Mouse (Mus musculus) frontal cortex, postnatal 25 days (tissue): ENCODE measurements around the gene Olfr181.

Source experiments
- DNase-seq, 2 experiments: peaks; one replicate each; pipeline ENCODE4 v3.0.0; 2022; ENCODE audit warnings: low spot score in 2 of 2

Gene Olfr181

DNA sequence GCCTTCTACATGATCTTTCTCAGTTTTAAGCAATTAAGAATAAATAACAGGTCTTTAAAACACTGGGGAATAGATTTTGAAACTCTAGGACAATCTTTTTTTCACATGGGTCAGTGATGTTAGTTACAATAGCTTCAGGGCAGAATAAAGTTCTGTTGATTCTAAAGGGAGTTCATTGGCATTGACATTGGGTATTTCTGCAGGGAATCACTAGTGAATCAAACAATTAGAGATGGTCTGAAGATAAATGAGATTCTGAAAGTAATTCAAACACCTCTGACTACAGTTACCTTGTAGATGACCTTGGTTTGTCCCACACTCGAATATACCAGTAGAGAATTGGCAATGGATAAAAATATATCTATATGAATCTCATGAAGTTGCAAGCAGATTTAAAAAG lies at the start of gene Olfr181:
Gene Olfr181 (minus strand): TSS at position 101 of the 400 bp plus-strand sequence.
- no peak for DNase-seq

DNA sequence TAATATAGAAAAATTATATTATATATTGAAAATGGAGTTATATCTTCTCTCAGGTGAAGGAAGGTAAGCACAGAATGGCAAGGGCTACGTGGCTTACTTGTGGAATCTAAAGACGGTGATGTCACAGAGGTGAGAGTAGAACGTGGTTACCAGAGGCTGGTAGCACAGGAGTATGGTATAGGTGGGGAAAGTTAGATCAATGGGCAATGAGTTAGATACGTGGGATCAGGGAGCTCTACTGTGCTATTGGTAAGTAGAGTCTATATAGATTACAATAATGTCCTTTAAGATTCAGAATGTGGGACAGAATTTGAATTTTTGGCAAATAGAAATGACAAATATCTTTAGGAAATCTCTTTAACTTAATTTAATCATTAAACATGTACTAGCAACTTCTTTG lies 737 bp upstream of the Olfr181 start, which contains the start of gene Olfr180:
Gene Olfr180 (minus strand): TSS at position 101 of the 400 bp plus-strand sequence.
- no peak for DNase-seq

DNA sequence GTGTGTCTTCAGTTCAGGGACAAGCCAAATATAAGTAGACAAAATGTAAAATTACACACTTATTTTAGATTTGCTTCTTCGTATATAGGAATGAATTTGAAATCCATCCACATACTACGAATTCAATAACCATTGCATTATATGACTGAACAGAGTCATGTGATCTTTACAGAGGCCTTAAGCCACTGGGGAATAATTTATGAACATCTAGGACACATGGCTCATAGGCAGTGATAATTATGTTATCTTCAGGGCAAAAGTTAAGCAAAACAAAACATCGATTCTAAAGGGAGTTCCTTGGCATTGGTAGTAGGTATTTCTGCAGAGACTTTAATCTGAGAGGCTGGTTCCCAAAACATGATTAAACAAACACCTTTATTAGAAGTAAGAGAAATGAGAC lies 36.6 kb downstream of the Olfr181 start, which contains the start of gene Olfr178:
Gene Olfr178 (minus strand): TSS at position 101 of the 400 bp plus-strand sequence.
- DNase-seq = no peak

DNA sequence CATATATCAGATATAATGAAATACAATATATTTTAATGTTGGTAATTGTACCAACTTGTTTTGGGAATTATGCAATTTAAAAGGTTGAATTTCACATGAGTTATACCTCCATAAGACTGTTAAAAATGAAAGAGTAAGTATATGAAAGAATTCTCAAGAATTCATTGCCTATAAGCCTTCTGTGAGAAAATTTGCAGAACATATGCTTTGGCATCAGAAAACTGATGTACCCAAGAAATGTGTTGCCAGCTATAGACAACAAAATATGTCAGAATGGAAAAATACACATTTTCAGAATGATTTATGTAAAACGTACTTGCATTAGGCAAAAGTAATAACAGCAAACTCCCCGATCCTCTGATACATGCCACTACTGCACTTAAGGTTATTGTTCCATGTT lies 44.1 kb downstream of the Olfr181 start:
- no peak for DNase-seq
